Mouse (Mus musculus): ENCODE measurements around the gene Smco2. TPM values are rescaled to one million over a fixed set of nuclear protein-coding genes. Genes with fewer than 3 reads are reported as not detected.
"Not testable (repeated sequence)": the region's sequence is repeated elsewhere in the genome, so short reads cannot be mapped to it uniquely, and the experiment has no call there.

The Smco2 gene
- polyA plus RNA-seq, 1 experiment from 2014 or later: not detected

GRCm38 (mm10) chr6:146851916-146852315, 2.0 kb downstream of the Smco2 start:
- no peak for ATAC-seq
- Histone ChIP-seq H3K9me3 (ENCODE audit: control insufficient read depth, low read length) (no peaks in the 10 kb centered on the region), H3K4me3 (replicated peaks; ENCODE audit: low read length) (no peak overlapping the region), H3K4me1 (replicated peaks; ENCODE audit: control insufficient read depth, insufficient read depth, low read length) (0 out of 2 replicates have a peak, but pooled peaks cover 3% of the 10 kb centered on the region), H3K9ac (replicated peaks; ENCODE audit: low read depth, low read length) (no peak overlapping the region), H3K27me3 (replicated peaks; ENCODE audit: control insufficient read depth, insufficient read depth, low read length) (no peaks in the 10 kb centered on the region), H3K36me3 (ENCODE audit: control insufficient read depth, insufficient read depth) (no peaks in the 10 kb centered on the region), H3K27ac (ENCODE audit: low read length) (no peak overlapping the region), H3K4me2 (ENCODE audit: low read length) (no peak overlapping the region)
- 79% methylated on average over 3 of the region's 3 CpGs for WGBS

- Histone ChIP-seq H3K27ac (ENCODE audit: low read length) (no peak overlapping the region), H3K36me3 (ENCODE audit: control insufficient read depth, insufficient read depth) (no peaks in the 10 kb centered on the region), H3K27me3 (replicated peaks; ENCODE audit: control insufficient read depth, insufficient read depth, low read length) (no peaks in the 10 kb centered on the region), H3K9ac (replicated peaks; ENCODE audit: low read depth, low read length) (no peak overlapping the region), H3K4me1 (replicated peaks; ENCODE audit: control insufficient read depth, insufficient read depth, low read length) (0 out of 2 replicates have a peak, but pooled peaks cover 3% of the 10 kb centered on the region), H3K9me3 (ENCODE audit: control insufficient read depth, low read length) (no peaks in the 10 kb centered on the region), H3K4me2 (ENCODE audit: low read length) (no peak overlapping the region), H3K4me3 (replicated peaks; ENCODE audit: low read length) (no peak overlapping the region)
- WGBS: 63% methylated on average over 4 of the region's 4 CpGs
- ATAC-seq: no peak
Measured at GRCm38 (mm10) chr6:146852739-146853138, 2.8 kb downstream of the Smco2 start.

- 99% methylated on average over 9 of the region's 9 CpGs for WGBS
- no peaks in the 10 kb centered on the region for H3K27me3 ChIP-seq (replicated peaks; ENCODE audit: control insufficient read depth, insufficient read depth, low read length)
Measured at GRCm38 (mm10) chr6:146855185-146855584, 5.3 kb downstream of the Smco2 start.

GRCm38 (mm10) chr6:146857386-146857785, 7.5 kb downstream of the Smco2 start:
- no peak overlapping the region for H3K9ac ChIP-seq (replicated peaks; ENCODE audit: low read depth, low read length)
- no peak for ATAC-seq
- no peaks in the 10 kb centered on the region for H3K36me3 ChIP-seq (ENCODE audit: control insufficient read depth, insufficient read depth)
- no peak overlapping the region for H3K4me3 ChIP-seq (replicated peaks; ENCODE audit: low read length)
- no peaks in the 10 kb centered on the region for H3K27me3 ChIP-seq (replicated peaks; ENCODE audit: control insufficient read depth, insufficient read depth, low read length)
- no peaks in the 10 kb centered on the region for H3K9me3 ChIP-seq (ENCODE audit: control insufficient read depth, low read length)
- no peak overlapping the region for H3K27ac ChIP-seq (ENCODE audit: low read length)
- H3K4me1 ChIP-seq (replicated peaks; ENCODE audit: control insufficient read depth, insufficient read depth, low read length): 0 out of 2 replicates have a peak, but pooled peaks cover 3% of the 10 kb centered on the region
- H3K4me2 ChIP-seq (ENCODE audit: low read length): no peak overlapping the region
- WGBS: 83% methylated on average over 2 of the region's 2 CpGs

More at GRCm38 (mm10) chr6:146855185-146855584, 5.3 kb downstream of the Smco2 start:
- Histone ChIP-seq H3K9me3 (ENCODE audit: control insufficient read depth, low read length) (no peaks in the 10 kb centered on the region), H3K36me3 (ENCODE audit: control insufficient read depth, insufficient read depth) (no peaks in the 10 kb centered on the region), H3K9ac (replicated peaks; ENCODE audit: low read depth, low read length) (no peak overlapping the region), H3K4me3 (replicated peaks; ENCODE audit: low read length) (no peak overlapping the region), H3K27ac (ENCODE audit: low read length) (no peak overlapping the region), H3K4me2 (ENCODE audit: low read length) (no peak overlapping the region), H3K4me1 (replicated peaks; ENCODE audit: control insufficient read depth, insufficient read depth, low read length) (0 out of 2 replicates have a peak, but pooled peaks cover 3% of the 10 kb centered on the region)
- no peak for ATAC-seq

- H3K4me1 ChIP-seq (replicated peaks; ENCODE audit: control insufficient read depth, insufficient read depth, low read length): no peaks in the 10 kb centered on the region
- WGBS: 91% methylated on average over 2 of the region's 2 CpGs
Measured at GRCm38 (mm10) chr6:146863154-146863553, 13.2 kb downstream of the Smco2 start.

GRCm38 (mm10) chr6:146864370-146864769, 14.5 kb downstream of the Smco2 start:
- not testable (repeated sequence) for H3K27me3 ChIP-seq (replicated peaks; ENCODE audit: control insufficient read depth, insufficient read depth, low read length); ATAC-seq; H3K4me3 ChIP-seq (replicated peaks; ENCODE audit: low read length); H3K9me3 ChIP-seq (ENCODE audit: control insufficient read depth, low read length); H3K9ac ChIP-seq (replicated peaks; ENCODE audit: low read depth, low read length); H3K4me1 ChIP-seq (replicated peaks; ENCODE audit: control insufficient read depth, insufficient read depth, low read length); H3K27ac ChIP-seq (ENCODE audit: low read length); H3K4me2 ChIP-seq (ENCODE audit: low read length); H3K36me3 ChIP-seq (ENCODE audit: control insufficient read depth, insufficient read depth)
- WGBS: 100% methylated on average over 2 of the region's 5 CpGs

More at GRCm38 (mm10) chr6:146863154-146863553, 13.2 kb downstream of the Smco2 start:
- H3K27me3 ChIP-seq (replicated peaks; ENCODE audit: control insufficient read depth, insufficient read depth, low read length): no peaks in the 10 kb centered on the region
- H3K9me3 ChIP-seq (ENCODE audit: control insufficient read depth, low read length): no peaks in the 10 kb centered on the region
- no peak overlapping the region for H3K9ac ChIP-seq (replicated peaks; ENCODE audit: low read depth, low read length)
- no peak overlapping the region for H3K4me3 ChIP-seq (replicated peaks; ENCODE audit: low read length)
- H3K4me2 ChIP-seq (ENCODE audit: low read length): no peak overlapping the region
- ATAC-seq: no peak
- H3K36me3 ChIP-seq (ENCODE audit: control insufficient read depth, insufficient read depth): no peaks in the 10 kb centered on the region
- no peak overlapping the region for H3K27ac ChIP-seq (ENCODE audit: low read length)

GRCm38 (mm10) chr6:146865701-146866100, 15.8 kb downstream of the Smco2 start:
- Histone ChIP-seq H3K4me1 (replicated peaks; ENCODE audit: control insufficient read depth, insufficient read depth, low read length) (no peaks in the 10 kb centered on the region), H3K9ac (replicated peaks; ENCODE audit: low read depth, low read length) (no peak overlapping the region), H3K27me3 (replicated peaks; ENCODE audit: control insufficient read depth, insufficient read depth, low read length) (no peaks in the 10 kb centered on the region), H3K36me3 (ENCODE audit: control insufficient read depth, insufficient read depth) (no peaks in the 10 kb centered on the region), H3K4me2 (ENCODE audit: low read length) (no peak overlapping the region), H3K27ac (ENCODE audit: low read length) (no peak overlapping the region), H3K9me3 (ENCODE audit: control insufficient read depth, low read length) (no peaks in the 10 kb centered on the region), H3K4me3 (replicated peaks; ENCODE audit: low read length) (no peak overlapping the region)
- ATAC-seq: no peak
- 85% methylated on average over 4 of the region's 4 CpGs for WGBS

- Histone ChIP-seq H3K4me2 (ENCODE audit: low read length) (no peak overlapping the region), H3K4me3 (replicated peaks; ENCODE audit: low read length) (no peak overlapping the region), H3K27me3 (replicated peaks; ENCODE audit: control insufficient read depth, insufficient read depth, low read length) (no peaks in the 10 kb centered on the region), H3K27ac (ENCODE audit: low read length) (no peak overlapping the region), H3K9ac (replicated peaks; ENCODE audit: low read depth, low read length) (no peak overlapping the region), H3K36me3 (ENCODE audit: control insufficient read depth, insufficient read depth) (no peaks in the 10 kb centered on the region), H3K4me1 (replicated peaks; ENCODE audit: control insufficient read depth, insufficient read depth, low read length) (no peaks in the 10 kb centered on the region), H3K9me3 (ENCODE audit: control insufficient read depth, low read length) (peaks cover 2% of the 10 kb centered on the region; the same call in 1 of the 2 replicates)
- 91% methylated on average over 4 of the region's 4 CpGs for WGBS
- ATAC-seq: no peak
Measured at GRCm38 (mm10) chr6:146871975-146872374, 22.1 kb downstream of the Smco2 start.

- Histone ChIP-seq H3K27ac (ENCODE audit: low read length) (no peak overlapping the region), H3K36me3 (ENCODE audit: control insufficient read depth, insufficient read depth) (no peaks in the 10 kb centered on the region), H3K9me3 (ENCODE audit: control insufficient read depth, low read length) (peaks cover 6% of the 10 kb centered on the region), H3K9ac (replicated peaks; ENCODE audit: low read depth, low read length) (no peak overlapping the region), H3K4me3 (replicated peaks; ENCODE audit: low read length) (no peak overlapping the region), H3K4me2 (ENCODE audit: low read length) (no peak overlapping the region), H3K27me3 (replicated peaks; ENCODE audit: control insufficient read depth, insufficient read depth, low read length) (no peaks in the 10 kb centered on the region), H3K4me1 (replicated peaks; ENCODE audit: control insufficient read depth, insufficient read depth, low read length) (peaks cover 3% of the 10 kb centered on the region; the same call in 1 of the 2 replicates)
- 72% methylated on average over 6 of the region's 6 CpGs for WGBS
- no peak for ATAC-seq
Measured at GRCm38 (mm10) chr6:146874415-146874814, 24.5 kb downstream of the Smco2 start.

GRCm38 (mm10) chr6:146876820-146877219, 26.9 kb downstream of the Smco2 start:
- H3K4me2 ChIP-seq (ENCODE audit: low read length): no peak overlapping the region
- no peak overlapping the region for H3K27ac ChIP-seq (ENCODE audit: low read length)
- H3K27me3 ChIP-seq (replicated peaks; ENCODE audit: control insufficient read depth, insufficient read depth, low read length): no peaks in the 10 kb centered on the region
- peaks cover 3% of the 10 kb centered on the region; the same call in 1 of the 2 replicates for H3K4me1 ChIP-seq (replicated peaks; ENCODE audit: control insufficient read depth, insufficient read depth, low read length)
- no peak for ATAC-seq
- 91% methylated on average over 2 of the region's 2 CpGs for WGBS
- H3K4me3 ChIP-seq (replicated peaks; ENCODE audit: low read length): no peak overlapping the region
- peaks cover 6% of the 10 kb centered on the region for H3K9me3 ChIP-seq (ENCODE audit: control insufficient read depth, low read length)
- no peak overlapping the region for H3K9ac ChIP-seq (replicated peaks; ENCODE audit: low read depth, low read length)
- H3K36me3 ChIP-seq (ENCODE audit: control insufficient read depth, insufficient read depth): no peaks in the 10 kb centered on the region

All from forebrain, embryonic 16.5 days (tissue).